ENCODE assay signal across 8 mouse cellular contexts in the genomic region with DNA sequence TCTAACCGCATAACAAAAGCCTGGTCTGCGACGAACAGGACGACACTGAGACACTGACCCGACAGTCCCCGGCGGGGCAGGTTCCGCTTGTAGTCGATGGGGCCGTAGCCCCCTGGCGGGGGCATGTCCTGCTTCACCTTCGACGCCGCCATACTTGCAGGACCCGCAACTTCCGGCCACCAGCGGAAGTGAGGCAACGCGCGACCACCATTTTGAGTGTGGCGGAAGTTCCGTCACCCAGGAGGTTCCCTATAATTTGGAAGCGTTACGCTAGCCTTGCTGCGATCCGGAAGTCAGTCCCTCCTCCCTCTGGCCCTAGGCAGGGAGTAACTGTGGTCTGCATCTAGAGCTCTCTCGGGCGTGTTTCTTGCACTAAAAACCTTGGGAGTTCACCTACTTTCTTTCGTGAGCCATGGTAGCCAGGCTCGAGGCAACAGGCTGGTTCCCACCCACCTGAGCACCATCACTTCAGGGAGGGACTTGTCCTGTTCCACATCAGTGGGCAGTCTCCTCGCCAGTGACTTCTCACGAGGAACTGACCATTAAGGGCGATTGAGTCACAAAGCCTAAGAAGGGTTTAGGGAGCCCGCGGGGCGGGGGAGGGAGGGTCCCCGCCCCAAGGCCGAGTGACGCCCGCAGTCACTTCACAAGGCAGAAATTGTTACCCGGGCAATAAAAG. TPM values are rescaled to one million over a fixed set of nuclear protein-coding genes. Genes with fewer than 3 reads are reported as not detected.
A peak's percentile ranks its signal among the peaks of the same experiment; 100 is the strongest.
DNase-seq lines count a peak whose midpoint lies in the region; ATAC-seq and TF ChIP-seq lines count a peak whose summit lies in the region.

No protein-coding gene starts in this region.

- peak; percentile 61; the same call in 1 of the 2 replicates for TF ChIP-seq POLR2A in brain, embryonic 14.5 days (IDR thresholded peaks at IDR 0.05; ENCODE audit: borderline replicate concordance, extremely low read depth, insufficient read depth, insufficient read length, poor library complexity, severe bottlenecking)
- TF ChIP-seq POLR2A in liver, adult 2 months (IDR thresholded peaks at IDR 0.05; ENCODE audit: extremely low read depth, insufficient read depth, low read length), result peak; percentile 61; the same call in 1 of the 2 replicates
- peak; percentile 80 for TF ChIP-seq POLR2A in myocyte (IDR thresholded peaks at IDR 0.05; ENCODE audit: insufficient read length, low read depth)

- H3K9me3 ChIP-seq in erythroblast, embryonic 14.5 days (ENCODE audit: control insufficient read depth, low read length), result no peaks in the 10 kb centered on the region
- no peaks in the 10 kb centered on the region for H3K9me3 ChIP-seq in heart, embryonic 11.5 days (replicated peaks; ENCODE audit: control insufficient read depth, low read length)
- no peaks in the 10 kb centered on the region for H3K9me3 ChIP-seq in kidney, embryonic 16.5 days (ENCODE audit: low read length)

- ATAC-seq in heart, embryonic 11.5 days (replicated peaks; ENCODE audit: insufficient number of reproducible peaks, low FRiP score, low TSS enrichment), result peak; percentile 56
- peak; percentile 72 for ATAC-seq in kidney, embryonic 16.5 days (ENCODE audit: low FRiP score, low TSS enrichment)

- H3K4me3 ChIP-seq in C2C12 (ENCODE audit: insufficient read depth, poor library complexity, severe bottlenecking) (peak overlapping the region; percentile 68), myocyte (peak overlapping the region; percentile 90)
- H3K4me3 ChIP-seq in erythroblast, embryonic 14.5 days (replicated peaks), result peak overlapping the region; percentile 68
- H3K4me3 ChIP-seq in heart, embryonic 11.5 days (ENCODE audit: low read depth, low read length), result peak overlapping the region; percentile 74
- H3K4me3 ChIP-seq in kidney, embryonic 16.5 days (ENCODE audit: low read length), result peak overlapping the region; percentile 83
- H3K4me3 ChIP-seq in liver, adult 2 months (ENCODE audit: insufficient read depth, low read depth, low read length), result peak overlapping the region; percentile 93

- no peak for TF ChIP-seq CTCF in C2C12 (IDR thresholded peaks at IDR 0.05; ENCODE audit: control insufficient read depth, insufficient read depth, insufficient read length)
- peak; percentile 70 for TF ChIP-seq CTCF in brain, embryonic 14.5 days (IDR thresholded peaks at IDR 0.05; ENCODE audit: borderline replicate concordance, extremely low read depth, insufficient read depth, insufficient read length)
- TF ChIP-seq CTCF in liver, adult 2 months (IDR thresholded peaks at IDR 0.05; ENCODE audit: low read depth, low read length), result peak; percentile 62

- peak overlapping the region; percentile 89 for H3K9ac ChIP-seq in heart, embryonic 11.5 days (ENCODE audit: low read depth, low read length)
- peak overlapping the region; percentile 87 for H3K9ac ChIP-seq in kidney, embryonic 16.5 days (replicated peaks; ENCODE audit: low read length)
- H3K9ac ChIP-seq in liver, adult 2 months (ENCODE audit: low read depth, low read length), result peak overlapping the region; percentile 86

- H3K4me1 ChIP-seq in erythroblast, embryonic 14.5 days (ENCODE audit: control insufficient read depth), result peaks cover 80% of the 10 kb centered on the region
- H3K4me1 ChIP-seq in heart, embryonic 11.5 days (ENCODE audit: control insufficient read depth, insufficient read depth, low read length), result peaks cover 40% of the 10 kb centered on the region
- H3K4me1 ChIP-seq in kidney, embryonic 16.5 days (ENCODE audit: insufficient read depth, low read length), result peaks cover 39% of the 10 kb centered on the region
- H3K4me1 ChIP-seq in liver, adult 2 months (ENCODE audit: control insufficient read depth, insufficient read depth, low read length), result peaks cover 25% of the 10 kb centered on the region

- H3K36me3 ChIP-seq in C2C12 (ENCODE audit: control insufficient read depth, insufficient read depth), result peaks cover 3% of the 10 kb centered on the region
- peaks cover 37% of the 10 kb centered on the region for H3K36me3 ChIP-seq in erythroblast, embryonic 14.5 days (ENCODE audit: control insufficient read depth)
- H3K36me3 ChIP-seq in heart, embryonic 11.5 days (ENCODE audit: control insufficient read depth, insufficient read depth, low read length), result no peaks in the 10 kb centered on the region
- H3K36me3 ChIP-seq in kidney, embryonic 16.5 days (ENCODE audit: insufficient read depth, low read length), result 0 out of 2 replicates have a peak, but pooled peaks cover 7% of the 10 kb centered on the region
- no peaks in the 10 kb centered on the region for H3K36me3 ChIP-seq in liver, adult 2 months (ENCODE audit: control insufficient read depth, insufficient read depth, low read length)
- H3K36me3 ChIP-seq in myocyte (ENCODE audit: control insufficient read depth, insufficient read depth), result no peaks in the 10 kb centered on the region
- no peaks in the 10 kb centered on the region; the same call in 1 of the 2 replicates for H3K36me3 ChIP-seq in splenic B cell, adult 2 months (ENCODE audit: control insufficient read depth, insufficient read depth, low read length, poor library complexity, severe bottlenecking)

- H3K27me3 ChIP-seq in C2C12 (ENCODE audit: control insufficient read depth, insufficient read depth, insufficient read length), result no peaks in the 10 kb centered on the region
- no peaks in the 10 kb centered on the region for H3K27me3 ChIP-seq in erythroblast, embryonic 14.5 days (ENCODE audit: control insufficient read depth)
- no peaks in the 10 kb centered on the region for H3K27me3 ChIP-seq in heart, embryonic 11.5 days (ENCODE audit: control insufficient read depth, insufficient read depth, low read length)
- no peaks in the 10 kb centered on the region for H3K27me3 ChIP-seq in kidney, embryonic 16.5 days (ENCODE audit: insufficient read depth, low read length)
- no peaks in the 10 kb centered on the region for H3K27me3 ChIP-seq in liver, adult 2 months (ENCODE audit: control insufficient read depth, insufficient read depth, low read length)
- H3K27me3 ChIP-seq in myocyte (ENCODE audit: control insufficient read depth, insufficient read depth, insufficient read length), result no peaks in the 10 kb centered on the region
- no peaks in the 10 kb centered on the region for H3K27me3 ChIP-seq in splenic B cell, adult 2 months (ENCODE audit: control insufficient read depth, insufficient read depth, low read length, poor library complexity, severe bottlenecking)

- peak; percentile 99 for DNase-seq in brain, embryonic 14.5 days (ENCODE audit: low read depth)
- DNase-seq in liver, adult 2 months (ENCODE audit: extremely low read depth, low read depth, low spot score), result peak; percentile 87
- DNase-seq in splenic B cell, adult 2 months (ENCODE audit: low read depth, low spot score), result peak; percentile 96

- WGBS in heart, embryonic 11.5 days (ENCODE audit: insufficient replicate concordance), result 2% methylated on average over 41 of the region's 41 CpGs
- under 1% methylated on average over 41 of the region's 41 CpGs for WGBS in kidney, embryonic 16.5 days
- 3% methylated on average over 41 of the region's 41 CpGs for WGBS in liver, adult 2 months

- H3K79me2 ChIP-seq in C2C12 (ENCODE audit: control insufficient read depth, insufficient read depth) (peaks cover 48% of the 10 kb centered on the region), myocyte (ENCODE audit: control insufficient read depth, insufficient read depth) (peaks cover 42% of the 10 kb centered on the region)
- peaks cover 13% of the 10 kb centered on the region for H3K79me2 ChIP-seq in liver, adult 2 months (ENCODE audit: control insufficient read depth, insufficient read depth, low read length)

- peak overlapping the region; percentile 84 for H3ac ChIP-seq in C2C12 (ENCODE audit: control insufficient read depth, insufficient read length, low read depth)
- H3ac ChIP-seq in myocyte (ENCODE audit: control insufficient read depth, insufficient read length), result peak overlapping the region; percentile 10

- peak overlapping the region; percentile 89 for H3K4me2 ChIP-seq in heart, embryonic 11.5 days
- H3K4me2 ChIP-seq in kidney, embryonic 16.5 days (replicated peaks; ENCODE audit: low read depth, low read length), result peak overlapping the region; percentile 88
- H3K4me2 ChIP-seq in myocyte (ENCODE audit: low read depth), result peak overlapping the region; percentile 81

- H3K27ac ChIP-seq in heart, embryonic 11.5 days (ENCODE audit: low read depth, low read length), result peak overlapping the region; percentile 91
- peak overlapping the region; percentile 94 for H3K27ac ChIP-seq in kidney, embryonic 16.5 days (ENCODE audit: low read length)
- H3K27ac ChIP-seq in liver, adult 2 months (replicated peaks; ENCODE audit: insufficient read depth, low read depth, low read length), result peak overlapping the region; percentile 89

- peaks cover 29% of the 10 kb centered on the region for H3K79me3 ChIP-seq in C2C12 (ENCODE audit: low read depth)

RNA-seq across cellular contexts. Expression of a gene that starts 0.4 kb away (rescaled TPM):
- polyA plus RNA-seq in C2C12 (2012; fragmentation: generic; extraction: Trizol) (0.57 TPM), myocyte (2012; fragmentation: generic; extraction: Trizol) (0.92 TPM)
- 0.37 and 0.53 TPM in 2 replicates for polyA plus RNA-seq in brain, embryonic 14.5 days (2012; rRNA removed)
- polyA plus RNA-seq in erythroblast, embryonic 14.5 days (2012), result 0.10 and 0.18 TPM in 2 replicates
- polyA plus RNA-seq in heart, embryonic 11.5 days (2014; fragmentation: Nextera tagmentation; extraction: Ambion mirVana), result 1.6 and 1.8 TPM in 2 replicates
- polyA plus RNA-seq in kidney, embryonic 16.5 days (2015; fragmentation: Nextera tagmentation; extraction: Ambion mirVana), result 3.8 and 3.9 TPM in 2 replicates
- not detected in 2 replicates for total RNA-seq in liver, adult 2 months (2014; rRNA removed)
- polyA plus RNA-seq in liver, adult 2 months (2012; rRNA removed), result 0.09 TPM in 1 of 2 replicates, not detected in the other

RNA-seq across cellular contexts. Expression of a gene that starts 0.7 kb away (rescaled TPM):
- polyA plus RNA-seq in C2C12 (2012; fragmentation: generic; extraction: Trizol) (135 TPM), myocyte (2012; fragmentation: generic; extraction: Trizol) (277 TPM)
- polyA plus RNA-seq in brain, embryonic 14.5 days (2012; rRNA removed), result 84.2 and 106 TPM in 2 replicates
- polyA plus RNA-seq in erythroblast, embryonic 14.5 days (2012), result 18.1 and 19.7 TPM in 2 replicates
- polyA plus RNA-seq in heart, embryonic 11.5 days (2014; fragmentation: Nextera tagmentation; extraction: Ambion mirVana), result 270 and 275 TPM in 2 replicates
- polyA plus RNA-seq in kidney, embryonic 16.5 days (2015; fragmentation: Nextera tagmentation; extraction: Ambion mirVana), result 197 and 199 TPM in 2 replicates
- total RNA-seq in liver, adult 2 months (2014; rRNA removed), result 132 and 141 TPM in 2 replicates
- 206 and 221 TPM in 2 replicates for polyA plus RNA-seq in liver, adult 2 months (2012; rRNA removed)

RNA-seq across cellular contexts. Expression of a gene that starts 0.9 kb away (rescaled TPM):
- 2.6 TPM for polyA plus RNA-seq in C2C12 (2012; fragmentation: generic; extraction: Trizol)
- 12.6 and 13.0 TPM in 2 replicates for polyA plus RNA-seq in brain, embryonic 14.5 days (2012; rRNA removed)
- 0.17 and 0.58 TPM in 2 replicates for polyA plus RNA-seq in erythroblast, embryonic 14.5 days (2012)
- 5.5 and 7.0 TPM in 2 replicates for polyA plus RNA-seq in heart, embryonic 11.5 days (2014; fragmentation: Nextera tagmentation; extraction: Ambion mirVana)
- 3.1 and 5.0 TPM in 2 replicates for polyA plus RNA-seq in kidney, embryonic 16.5 days (2015; fragmentation: Nextera tagmentation; extraction: Ambion mirVana)
- 0.20 and 0.83 TPM in 2 replicates for total RNA-seq in liver, adult 2 months (2014; rRNA removed)
- polyA plus RNA-seq in liver, adult 2 months (2012; rRNA removed), result 1.4 and 2.0 TPM in 2 replicates
- 19.0 TPM for polyA plus RNA-seq in myocyte (2012; fragmentation: generic; extraction: Trizol)

RNA-seq across cellular contexts. Expression of a gene that starts 14.1 kb away (rescaled TPM):
- polyA plus RNA-seq in C2C12 (2012; fragmentation: generic; extraction: Trizol), result 0.02 TPM
- polyA plus RNA-seq in brain, embryonic 14.5 days (2012; rRNA removed), result 5.0 and 5.6 TPM in 2 replicates
- polyA plus RNA-seq in erythroblast, embryonic 14.5 days (2012), result not detected in 2 replicates
- polyA plus RNA-seq in heart, embryonic 11.5 days (2014; fragmentation: Nextera tagmentation; extraction: Ambion mirVana), result 0.21 and 0.49 TPM in 2 replicates
- 0.94 and 0.99 TPM in 2 replicates for polyA plus RNA-seq in kidney, embryonic 16.5 days (2015; fragmentation: Nextera tagmentation; extraction: Ambion mirVana)
- under 0.01 TPM in 1 of 2 replicates, not detected in the other for total RNA-seq in liver, adult 2 months (2014; rRNA removed)
- polyA plus RNA-seq in liver, adult 2 months (2012; rRNA removed), result 0.01 and 0.05 TPM in 2 replicates
- polyA plus RNA-seq in myocyte (2012; fragmentation: generic; extraction: Trizol), result 0.20 TPM

Comparison
In these comparisons a context has a peak if more than half of its experiments do, and no peak if none do; other contexts are left out.
1. Peak in every context shown above with its lines: DNase-seq, ATAC-seq, H3K4me3 ChIP-seq and H3K27ac ChIP-seq.